Mouse (Mus musculus) lung, postnatal 0 days (tissue): ENCODE results near the gene Ttn.

Experiments
- CTCF ChIP-seq: IDR thresholded peaks from 2 replicates; pipeline ENCODE4 v1.5.1; 2016; ENCODE audit warnings: antibody characterized with exemption, mild to moderate bottlenecking
- EP300 ChIP-seq: IDR thresholded peaks from 2 replicates; pipeline ENCODE4 v1.6.1; 2016; ENCODE audit warnings: antibody characterized with exemption, mild to moderate bottlenecking, control low read depth

- TF ChIP-seq CTCF, result peak; percentile 94
- no peak for TF ChIP-seq EP300
Measured at GRCm38 (mm10) chr2:76929718-76930117, 52.6 kb downstream of the Ttn start.
